21 mouse cellular contexts compared by ENCODE assay signal in the genomic region with DNA sequence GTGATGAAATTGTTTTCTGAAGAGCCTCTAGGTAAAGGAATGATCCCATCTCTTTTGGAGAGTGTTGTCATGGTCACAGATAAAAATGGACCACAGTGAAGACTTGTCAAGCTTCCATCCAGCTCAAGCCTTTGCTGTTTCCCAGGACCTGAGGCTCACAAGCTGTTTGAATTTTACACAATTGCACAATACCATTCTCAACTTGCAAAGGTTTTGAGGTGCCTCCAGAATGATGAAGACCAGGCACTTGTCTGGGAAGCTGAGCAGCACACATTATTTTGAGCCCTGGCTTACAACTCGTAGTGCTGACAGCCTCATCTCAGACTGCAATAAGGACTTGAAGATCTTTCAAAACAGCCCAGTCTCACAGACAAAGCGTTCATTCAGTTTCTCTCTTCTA.
DNase-seq lines count a peak whose midpoint lies in the region; ATAC-seq lines count a peak whose summit lies in the region.
"Had no signal": no experiment of that assay in that cellular context is flagged by ENCODE, and none has a peak within 500 bp of the region (broad histone marks: within the 10 kb centered on the region; RNA-seq: fewer than 3 reads in every experiment).

No protein-coding gene starts in this region.

- DNase-seq in heart, adult 18-20 months, result peak; percentile 33 to 54
- no peak for DNase-seq in heart, postnatal 36 days
- peak; percentile 18 to 24 for DNase-seq in heart, adult 9 months (ENCODE audit: low spot score in 2 of 2)
- DNase-seq in heart, postnatal 25 days (ENCODE audit: low spot score), result no peak
- peak; percentile 3 for DNase-seq in brain, adult 2 months (ENCODE audit: low read depth, low spot score)
- DNase-seq in fibroblast of lung, adult 2 months (ENCODE audit: low read depth), result peak; percentile 18
- DNase-seq: adrenal gland, adult 2 months; adrenal gland, postnatal 10 days; adrenal gland, postnatal 25 days; cerebellum, adult 11-12 months; cerebellum, adult 2 months; cerebellum, adult 9-10 months; cerebellum, postnatal 10 days; cerebellum, postnatal 25 days; forebrain, postnatal 0 days had no signal

- H3K27ac ChIP-seq in forebrain, embryonic 15.5 days (replicated peaks), result no peak overlapping the region
- H3K27ac ChIP-seq: embryonic facial prominence, embryonic 10.5 days; embryonic facial prominence, embryonic 12.5 days; forebrain, embryonic 10.5 days; forebrain, embryonic 12.5 days had no signal

- 52% methylated on average over 2 of the region's 2 CpGs for WGBS in forebrain, embryonic 15.5 days

- no peaks in the 10 kb centered on the region for H3K4me1 ChIP-seq in forebrain, embryonic 15.5 days
- H3K4me1 ChIP-seq: embryonic facial prominence, embryonic 12.5 days; forebrain, embryonic 10.5 days; forebrain, embryonic 12.5 days had no signal

- no peak for ATAC-seq in forebrain, embryonic 15.5 days (replicated peaks)
- ATAC-seq: forebrain, embryonic 14.5 days; forebrain, postnatal 0 days had no signal

- intact Hi-C loops in heart, postnatal 36 days (cut with DNase I), result no loop called here
- intact Hi-C loops in heart, postnatal 25 days (cut with DNase I), result no loop called here

- H3K4me2 ChIP-seq in forebrain, embryonic 15.5 days (replicated peaks), result no peak overlapping the region
- H3K4me2 ChIP-seq: embryonic facial prominence, embryonic 12.5 days; forebrain, embryonic 12.5 days had no signal

- no peaks in the 10 kb centered on the region for H3K36me3 ChIP-seq in forebrain, embryonic 15.5 days
- H3K36me3 ChIP-seq: embryonic facial prominence, embryonic 10.5 days; embryonic facial prominence, embryonic 12.5 days; forebrain, embryonic 10.5 days; forebrain, embryonic 12.5 days had no signal

- no peaks in the 10 kb centered on the region for H3K9me3 ChIP-seq in forebrain, embryonic 15.5 days
- H3K9me3 ChIP-seq: embryonic facial prominence, embryonic 10.5 days; embryonic facial prominence, embryonic 12.5 days; forebrain, embryonic 10.5 days; forebrain, embryonic 12.5 days had no signal

- H3K4me3 ChIP-seq in forebrain, embryonic 15.5 days, result no peak overlapping the region
- H3K4me3 ChIP-seq: embryonic facial prominence, embryonic 10.5 days; embryonic facial prominence, embryonic 12.5 days; forebrain, embryonic 10.5 days; forebrain, embryonic 12.5 days had no signal

- no peaks in the 10 kb centered on the region for H3K27me3 ChIP-seq in forebrain, embryonic 15.5 days
- H3K27me3 ChIP-seq: embryonic facial prominence, embryonic 12.5 days; forebrain, embryonic 12.5 days had no signal

- no peak overlapping the region for H3K9ac ChIP-seq in forebrain, embryonic 15.5 days (replicated peaks)
- H3K9ac ChIP-seq: embryonic facial prominence, embryonic 12.5 days; forebrain, embryonic 12.5 days; forebrain, postnatal 0 days had no signal

Comparison
In these comparisons a context has a peak if more than half of its experiments do, and no peak if none do; other contexts are left out.
1. DNase-seq: peak in heart, adult 18-20 months (2 of 2), heart, adult 9 months (2 of 2), brain, adult 2 months (single experiment) and fibroblast of lung, adult 2 months (single experiment); none in heart, postnatal 36 days (0 of 2) and heart, postnatal 25 days (single experiment).